Mouse (Mus musculus): Measurements from ENCODE around the gene Gm2115.

GRCm38 (mm10) chr7:84631878-84632277 lies 103.1 kb downstream of the Gm2115 start:
- no peak for TF ChIP-seq EP300 (IDR thresholded peaks at IDR 0.05)
- TF ChIP-seq CTCF (IDR thresholded peaks at IDR 0.05), result no peak

Data from lung, postnatal 0 days (tissue).